Mouse (Mus musculus) hindbrain, embryonic 11.5 days (tissue): Measurements from ENCODE around the gene Pls1. TPM values are rescaled to one million over a fixed set of nuclear protein-coding genes. Genes with fewer than 3 reads are reported as not detected.

Experiments used
- ATAC-seq: fragments of 200-750 bp; cut with Nextera tagmentation; 2 replicates; pipeline ENCODE4 v1.8.0; 2017; ENCODE audit warnings: mild to moderate bottlenecking, moderate TSS enrichment, moderate library complexity; ENCODE audit not compliant: low FRiP score
- DNase-seq: peaks from one replicate; pipeline ENCODE4 v3.0.0-alpha.2; 2015; ENCODE audit warnings: low spot score
- H3K27ac ChIP-seq: fragments of 300-500 bp; sonication (generic); 2 replicates; pipeline ENCODE4 v1.5.1; 2014; ENCODE audit warnings: mild to moderate bottlenecking, low read depth, low read length
- H3K27me3 ChIP-seq: fragments of 300-500 bp; sonication (generic); 2 replicates; pipeline ENCODE4 v1.6.1; 2014; ENCODE audit warnings: mild to moderate bottlenecking, low read length, moderate library complexity, mixed read lengths; ENCODE audit not compliant: control insufficient read depth, insufficient read depth
- H3K36me3 ChIP-seq: fragments of 300-500 bp; sonication (generic); 2 replicates; pipeline ENCODE4 v1.6.1; 2014; ENCODE audit warnings: mild to moderate bottlenecking, low read length, moderate library complexity, mixed read lengths; ENCODE audit not compliant: control insufficient read depth, insufficient read depth
- H3K4me1 ChIP-seq: fragments of 300-500 bp; sonication (generic); replicated peaks from 2 replicates; pipeline ENCODE4 v1.6.1; 2014; ENCODE audit warnings: low read length, mixed read lengths; ENCODE audit not compliant: control insufficient read depth, insufficient read depth
- H3K4me2 ChIP-seq: fragments of 300-500 bp; sonication (generic); replicated peaks from 2 replicates; pipeline ENCODE4 v1.6.1; 2014; ENCODE audit warnings: mild to moderate bottlenecking, low read depth, low read length
- H3K4me3 ChIP-seq: fragments of 300-500 bp; sonication (generic); 2 replicates; pipeline ENCODE4 v1.5.1; 2014; ENCODE audit warnings: low read depth, low read length
- H3K9ac ChIP-seq: fragments of 300-500 bp; sonication (generic); 2 replicates; pipeline ENCODE4 v1.6.1; 2014; ENCODE audit warnings: low read depth, low read length
- H3K9me3 ChIP-seq: fragments of 300-500 bp; sonication (generic); 2 replicates; pipeline ENCODE4 v1.6.1; 2016; ENCODE audit warnings: low read length; ENCODE audit not compliant: control insufficient read depth
- WGBS: fragments of 180-500 bp; shearing (Covaris S2); extraction: QIAGEN DNeasy Blood & Tissue Kit; methylation state at CpG from one replicate; pipeline ENCODE4 v1.1.7; 2014; 5-methylcytosine and 5-hydroxymethylcytosine counted together
- polyA plus RNA-seq: library from polyadenylated mRNA; unstranded; fragments of >200 nt; fragmentation: Nextera tagmentation; extraction: Ambion mirVana; gene quantifications from 2 replicates; pipeline ENCODE4 v1.2.1, GENCODE M21; 2014

The Pls1 gene
- polyA plus RNA-seq, 1 experiment from 2014 or later = 7.1 TPM

DNA sequence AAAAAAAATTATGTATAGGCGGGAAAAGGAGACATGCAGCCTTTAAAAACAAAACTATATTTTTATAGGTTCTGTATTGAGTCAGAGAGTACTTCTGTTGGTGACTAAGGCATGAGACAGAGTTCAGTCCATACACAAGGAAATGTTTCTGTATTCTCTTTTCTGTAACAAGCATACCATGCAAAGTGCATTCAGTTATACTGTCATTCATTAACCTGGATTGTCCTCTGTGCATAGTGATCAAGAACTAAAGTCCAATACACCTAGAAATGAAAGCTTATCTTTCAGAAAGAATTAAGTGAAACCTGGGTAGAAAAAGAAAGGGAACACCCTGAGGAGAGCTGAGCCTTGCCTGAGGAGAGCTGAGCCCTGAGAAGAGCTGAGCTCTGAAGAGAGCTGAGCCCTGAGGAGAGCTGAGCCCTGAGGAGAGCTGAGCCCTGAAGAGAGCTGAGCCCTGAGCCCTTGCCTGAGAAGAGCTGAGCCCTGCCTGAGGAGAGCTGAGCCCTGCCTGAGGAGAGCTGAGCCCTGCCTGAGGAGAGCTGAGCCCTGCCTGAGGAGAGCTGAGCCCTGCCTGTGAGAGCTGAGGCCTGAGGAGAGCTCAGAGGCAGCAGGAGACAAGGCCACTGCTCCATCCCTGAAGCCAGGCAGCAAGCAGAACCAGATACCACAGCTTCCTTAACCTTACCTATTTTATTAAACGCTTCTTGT, 49.9 kb downstream of the Pls1 start:
- Histone ChIP-seq H3K36me3 (no peaks in the 10 kb centered on the region), H3K4me3 (no peak overlapping the region), H3K27ac (no peak overlapping the region), H3K4me2 (no peak overlapping the region), H3K27me3 (no peaks in the 10 kb centered on the region), H3K4me1 (no peaks in the 10 kb centered on the region), H3K9ac (no peak overlapping the region), H3K9me3 (no peaks in the 10 kb centered on the region)
- ATAC-seq (no peak), DNase-seq (no peak)
- 90% methylated on average over 2 of the region's 2 CpGs for WGBS

DNA sequence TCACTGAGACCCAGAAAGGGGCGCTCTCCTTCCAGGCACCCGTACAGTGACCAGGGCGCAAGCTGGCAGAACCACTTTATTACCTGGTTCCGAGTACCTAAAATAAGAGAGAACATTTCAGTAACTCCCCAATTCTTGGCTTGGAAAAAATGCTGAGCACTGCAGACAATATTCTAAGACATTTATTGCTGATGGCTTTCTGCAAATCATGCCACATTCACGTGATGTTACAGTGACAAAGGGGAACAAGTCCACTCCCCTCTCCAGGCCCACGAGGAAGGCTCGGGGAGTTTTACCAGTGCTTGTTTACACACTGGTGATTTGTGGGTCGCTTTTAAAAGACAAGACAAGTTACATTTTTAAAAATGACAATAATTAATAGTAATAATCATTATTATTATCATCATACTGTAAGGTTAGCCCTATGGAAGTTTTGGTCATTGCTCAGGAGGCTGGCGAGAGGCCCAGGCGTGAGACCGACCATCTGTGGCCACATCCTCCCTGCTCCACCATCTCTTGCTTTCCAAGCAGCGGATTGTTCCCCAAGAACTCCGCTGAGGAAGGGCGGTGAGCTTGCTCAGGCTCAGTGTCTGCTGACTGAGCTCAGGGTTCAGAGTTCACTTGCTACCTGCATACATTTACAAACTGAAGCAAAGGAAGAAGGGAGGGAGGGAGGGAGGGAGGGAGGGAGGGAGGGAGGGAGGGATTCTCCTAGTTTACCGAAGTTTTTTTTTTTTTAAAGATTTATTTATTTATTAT, 50.9 kb downstream of the Pls1 start:
- H3K27ac ChIP-seq = no peak overlapping the region
- no peak overlapping the region for H3K4me2 ChIP-seq
- no peaks in the 10 kb centered on the region for H3K36me3 ChIP-seq
- no peak overlapping the region for H3K9ac ChIP-seq
- no peak overlapping the region for H3K4me3 ChIP-seq
- WGBS = 88% methylated on average over 15 of the region's 15 CpGs
- no peak for DNase-seq
- no peaks in the 10 kb centered on the region for H3K9me3 ChIP-seq
- H3K4me1 ChIP-seq = no peaks in the 10 kb centered on the region
- no peaks in the 10 kb centered on the region for H3K27me3 ChIP-seq
- no peak for ATAC-seq

DNA sequence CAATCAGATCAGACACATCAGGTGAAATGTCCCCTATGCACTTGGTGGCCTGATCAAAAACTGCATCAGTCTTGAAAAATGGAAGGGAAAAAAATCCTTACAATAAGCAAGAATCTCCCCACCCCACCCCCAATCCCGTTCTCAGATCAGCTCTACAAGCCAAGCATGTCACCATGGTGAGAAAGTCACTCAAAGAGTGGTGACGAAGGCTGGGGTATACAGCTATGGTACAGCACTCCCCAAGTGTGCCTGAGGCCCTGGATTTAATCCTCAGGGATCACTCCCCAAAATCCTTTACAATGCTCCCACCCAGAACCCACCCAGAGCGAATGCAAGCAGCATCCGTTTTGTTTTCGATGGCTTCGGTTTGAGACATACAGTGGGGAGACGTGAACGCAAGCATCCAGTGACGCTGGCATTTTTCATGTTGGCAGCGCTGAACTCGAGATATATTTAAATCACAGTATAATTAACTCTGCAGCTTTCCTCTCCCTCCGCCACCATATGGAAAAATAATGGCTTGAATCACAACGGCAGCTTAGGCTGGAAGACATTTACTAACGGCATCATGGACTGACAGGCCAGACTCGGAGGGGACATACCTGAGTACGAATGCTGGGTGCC, 60.1 kb downstream of the Pls1 start:
- Histone ChIP-seq H3K36me3 (no peaks in the 10 kb centered on the region), H3K4me2 (no peak overlapping the region), H3K9me3 (no peaks in the 10 kb centered on the region), H3K9ac (no peak overlapping the region), H3K4me1 (no peaks in the 10 kb centered on the region), H3K27me3 (no peaks in the 10 kb centered on the region), H3K4me3 (no peak overlapping the region), H3K27ac (no peak overlapping the region)
- ATAC-seq (no peak), DNase-seq (no peak)
- 89% methylated on average over 16 of the region's 16 CpGs for WGBS

DNA sequence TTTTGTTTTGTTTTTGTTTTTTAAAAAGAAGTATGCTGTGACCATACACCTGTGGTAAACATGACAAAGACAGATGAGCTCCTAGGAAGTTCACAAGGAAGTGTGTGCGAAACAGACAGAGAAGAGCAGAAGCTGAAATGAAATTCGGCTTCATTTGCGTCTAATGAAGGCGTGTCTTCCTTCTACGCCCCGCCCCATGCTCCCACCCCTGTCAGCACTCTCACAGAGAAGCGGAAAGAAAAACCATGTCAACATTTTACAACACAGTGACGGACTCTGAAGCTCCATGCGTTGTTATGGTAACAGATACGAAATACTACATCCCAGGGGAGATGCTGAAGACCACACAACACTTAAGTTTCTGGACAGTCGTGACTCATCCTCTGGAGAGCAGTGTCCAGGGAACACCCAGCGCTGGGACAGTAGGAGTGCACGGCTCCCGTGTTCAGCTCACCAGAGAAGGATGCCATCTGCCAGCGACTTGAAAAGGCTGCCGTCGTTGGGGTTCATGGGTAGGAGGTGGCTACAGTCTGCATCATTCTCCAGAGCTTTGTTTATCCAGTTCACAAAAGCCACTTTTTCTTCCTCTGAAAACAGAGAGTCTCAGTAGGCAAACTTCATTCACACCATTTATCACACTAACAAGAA, 61.3 kb downstream of the Pls1 start:
- H3K9ac ChIP-seq = no peak overlapping the region
- no peaks in the 10 kb centered on the region for H3K4me1 ChIP-seq
- no peak overlapping the region for H3K4me2 ChIP-seq
- H3K4me3 ChIP-seq = no peak overlapping the region
- H3K27me3 ChIP-seq = no peaks in the 10 kb centered on the region
- 74% methylated on average over 17 of the region's 17 CpGs for WGBS
- ATAC-seq = no peak
- H3K27ac ChIP-seq = no peak overlapping the region
- DNase-seq = no peak
- no peaks in the 10 kb centered on the region for H3K36me3 ChIP-seq
- no peaks in the 10 kb centered on the region for H3K9me3 ChIP-seq

DNA sequence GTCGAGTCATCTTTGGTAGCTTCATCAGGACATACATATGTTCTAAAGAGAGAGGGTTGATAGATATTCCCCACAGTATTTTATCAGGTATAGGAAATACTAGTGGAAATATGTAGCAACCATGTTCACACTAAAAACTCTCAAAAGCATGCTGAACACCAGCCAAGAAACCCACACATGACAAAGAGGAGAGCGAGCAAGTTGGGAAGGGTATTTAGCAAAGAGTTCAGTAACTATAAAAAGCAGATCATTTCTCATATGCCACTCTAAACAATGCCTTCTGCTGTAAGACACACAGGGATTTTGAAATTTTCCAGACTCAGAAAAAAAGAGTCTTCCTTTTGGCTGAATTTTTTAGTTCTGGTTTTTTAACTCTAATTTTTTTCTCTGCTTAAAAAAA, 73.4 kb downstream of the Pls1 start:
- Histone ChIP-seq H3K9me3 (no peaks in the 10 kb centered on the region), H3K4me2 (no peak overlapping the region), H3K4me3 (no peak overlapping the region), H3K27ac (no peak overlapping the region), H3K36me3 (no peaks in the 10 kb centered on the region), H3K4me1 (no peaks in the 10 kb centered on the region), H3K9ac (no peak overlapping the region), H3K27me3 (no peaks in the 10 kb centered on the region)
- 83% methylated on average over 2 of the region's 2 CpGs for WGBS
- ATAC-seq = no peak
- no peak for DNase-seq

DNA sequence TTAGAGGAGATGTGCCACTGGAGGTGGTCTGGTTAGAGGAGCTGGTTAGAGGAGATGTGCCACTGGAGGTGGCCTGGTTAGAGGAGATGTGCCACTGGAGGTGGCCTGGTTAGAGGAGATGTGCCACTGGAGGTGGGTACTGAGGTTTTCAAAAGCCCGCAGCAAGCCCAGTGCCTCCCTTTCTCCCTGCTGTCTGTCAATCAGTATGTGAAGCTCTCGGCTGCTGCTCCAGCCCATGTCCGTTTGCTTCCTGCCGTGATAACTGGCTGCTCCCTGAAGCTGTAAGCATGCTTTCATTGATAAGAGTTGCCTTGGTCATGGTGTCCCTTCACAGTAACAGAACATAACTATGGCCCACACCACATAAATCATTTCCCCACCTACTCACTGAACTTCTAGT, 81.9 kb downstream of the Pls1 start:
- no peaks in the 10 kb centered on the region for H3K9me3 ChIP-seq
- H3K9ac ChIP-seq = no peak overlapping the region
- WGBS = 87% methylated on average over 4 of the region's 4 CpGs
- H3K36me3 ChIP-seq = no peaks in the 10 kb centered on the region
- no peaks in the 10 kb centered on the region for H3K4me1 ChIP-seq
- no peak for ATAC-seq
- H3K27ac ChIP-seq = no peak overlapping the region
- no peak for DNase-seq
- no peak overlapping the region for H3K4me3 ChIP-seq
- H3K4me2 ChIP-seq = no peak overlapping the region
- H3K27me3 ChIP-seq = no peaks in the 10 kb centered on the region

DNA sequence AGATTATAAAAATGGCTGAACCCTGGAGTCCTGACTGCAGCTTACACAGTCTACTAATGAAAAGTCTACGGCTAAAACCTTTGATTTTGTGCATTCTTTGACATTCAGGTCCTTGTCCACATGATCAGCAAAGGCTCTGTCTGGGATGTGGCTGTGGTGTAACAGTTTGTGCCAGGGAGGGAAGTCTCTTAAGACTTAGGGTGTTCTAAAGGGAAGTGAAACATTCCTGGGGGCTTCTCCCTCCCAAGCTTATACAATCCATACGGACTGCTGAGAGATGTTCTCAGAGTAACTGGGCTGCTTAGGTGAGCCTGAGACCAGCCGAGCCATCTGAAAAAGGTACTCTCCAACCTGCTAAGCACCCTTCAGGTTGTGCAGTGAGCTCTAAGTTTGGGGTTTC, 82.9 kb downstream of the Pls1 start:
- Histone ChIP-seq H3K4me2 (no peak overlapping the region), H3K36me3 (no peaks in the 10 kb centered on the region), H3K9me3 (no peaks in the 10 kb centered on the region), H3K27ac (no peak overlapping the region), H3K9ac (no peak overlapping the region), H3K27me3 (no peaks in the 10 kb centered on the region), H3K4me1 (no peaks in the 10 kb centered on the region), H3K4me3 (no peak overlapping the region)
- ATAC-seq = no peak
- WGBS = 93% methylated on average over 3 of the region's 3 CpGs
- no peak for DNase-seq

DNA sequence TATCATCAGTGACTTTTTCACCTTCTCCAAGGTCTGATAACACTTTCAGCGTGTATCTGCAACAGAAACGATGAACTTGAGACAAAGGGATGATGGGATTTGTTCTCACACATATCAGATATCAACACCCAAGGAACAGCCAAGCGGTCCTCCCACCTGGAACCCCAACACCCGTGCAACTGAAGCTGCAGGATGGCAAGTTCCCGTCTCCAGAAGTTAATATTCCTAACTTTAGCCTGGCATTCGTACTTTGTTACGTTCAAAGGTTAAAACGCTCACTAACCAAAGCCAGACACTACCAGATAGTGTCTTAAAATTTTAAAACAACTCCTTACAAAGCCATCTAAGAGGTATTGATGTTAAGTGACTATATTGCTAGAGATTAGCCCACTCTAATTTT, 83.7 kb downstream of the Pls1 start:
- Histone ChIP-seq H3K27ac (no peak overlapping the region), H3K9me3 (no peaks in the 10 kb centered on the region)
- 91% methylated on average over 8 of the region's 8 CpGs for whole genome bisulfite sequencing

More for the DNA sequence above, 83.7 kb downstream of the Pls1 start:
- Histone ChIP-seq H3K4me1 (no peaks in the 10 kb centered on the region), H3K36me3 (no peaks in the 10 kb centered on the region), H3K4me3 (no peak overlapping the region), H3K9ac (no peak overlapping the region), H3K27me3 (no peaks in the 10 kb centered on the region), H3K4me2 (no peak overlapping the region)
- DNase-seq (no peak), ATAC-seq (no peak)
